Mouse (Mus musculus): ENCODE results near the gene Arhgap42. TPM values are rescaled to one million over a fixed set of nuclear protein-coding genes. Genes with fewer than 3 reads are reported as not detected.

The Arhgap42 gene
- polyA plus RNA-seq, 1 experiment = 9.0 TPM

DNA sequence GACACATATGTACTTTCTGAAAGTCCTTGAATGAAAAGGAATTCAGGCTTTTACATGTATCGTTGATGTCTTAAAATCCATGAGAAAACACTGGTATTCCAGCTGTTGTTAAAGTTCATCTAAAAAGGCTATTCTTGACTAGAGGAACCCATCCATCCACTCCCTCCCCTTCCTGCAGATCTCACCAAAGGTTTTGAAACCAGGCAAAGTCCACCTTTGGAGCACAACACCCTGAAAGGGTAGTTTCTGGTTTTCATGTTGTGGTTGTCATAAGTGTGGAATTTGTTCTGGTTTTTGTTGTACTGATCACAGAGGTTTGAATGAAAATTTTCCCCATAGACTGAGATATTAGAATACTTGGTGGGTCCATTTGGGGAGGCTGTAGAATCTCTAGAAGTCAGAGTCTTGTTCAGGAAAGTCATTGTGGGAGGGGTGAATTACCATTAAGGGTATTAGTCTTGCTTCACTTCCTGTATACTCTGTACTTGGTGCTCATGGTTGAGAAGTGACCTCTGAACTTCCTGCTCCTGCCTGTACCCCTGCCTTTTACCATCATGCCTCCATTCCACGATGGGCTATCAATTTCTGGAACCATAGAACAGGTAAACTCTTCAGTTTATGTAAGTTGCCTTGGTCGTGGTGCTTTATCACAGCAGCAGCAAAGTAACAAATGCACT lies 27.4 kb downstream of the Arhgap42 start:
- DNase-seq (ENCODE audit: extremely low spot score in 1 of 2, low spot score in 1 of 2) = no peak

- DNase-seq (ENCODE audit: extremely low spot score in 1 of 2, low spot score in 1 of 2) = no peak
Measured at GRCm38 (mm10) chr9:9210464-9210863, 28.4 kb downstream of the Arhgap42 start.

DNA sequence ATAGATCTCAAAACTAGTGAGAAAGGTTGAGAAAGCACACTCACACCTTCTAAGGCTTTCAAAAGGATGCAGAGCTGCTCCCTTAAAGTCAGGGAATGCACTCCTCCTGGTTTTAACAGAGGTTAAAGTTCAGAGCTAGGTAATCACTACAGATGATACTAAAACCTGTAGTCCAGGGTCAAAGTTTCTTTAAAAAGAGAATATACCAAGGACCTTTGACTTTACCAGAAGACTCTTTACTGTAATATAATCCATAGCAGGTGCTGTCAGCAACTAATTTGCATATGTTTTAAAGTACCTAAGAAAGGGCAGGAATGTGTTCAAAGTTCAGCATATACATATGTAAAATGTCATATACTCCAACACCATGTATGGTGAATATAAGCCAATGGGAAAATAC lies 30.7 kb downstream of the Arhgap42 start:
- no peak for DNase-seq (ENCODE audit: extremely low spot score in 1 of 2, low spot score in 1 of 2)

DNA sequence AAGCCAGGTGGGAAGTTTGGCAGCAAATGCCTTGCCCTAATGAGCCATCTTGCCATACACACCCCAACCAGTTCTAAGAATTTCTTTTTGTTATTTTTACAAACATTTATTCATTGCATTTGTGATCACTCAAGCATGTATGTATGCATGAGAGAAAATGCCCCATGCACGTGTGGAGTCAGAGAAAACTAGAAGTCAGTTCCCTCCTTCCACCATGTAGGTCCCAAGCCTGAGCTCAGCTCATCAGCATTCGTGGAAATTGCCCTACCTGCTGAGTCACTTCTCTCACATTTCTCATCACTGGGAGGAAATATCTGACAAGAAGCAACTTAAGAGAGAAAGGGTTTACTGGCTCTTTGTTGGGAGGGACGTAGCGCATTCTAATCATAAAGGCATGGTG lies 31.6 kb downstream of the Arhgap42 start:
- no peak for DNase-seq (ENCODE audit: extremely low spot score in 1 of 2, low spot score in 1 of 2)

- DNase-seq (ENCODE audit: extremely low spot score in 1 of 2, low spot score in 1 of 2) = no peak
Measured at GRCm38 (mm10) chr9:9200827-9201388, 38.0 kb downstream of the Arhgap42 start.

- DNase-seq (ENCODE audit: extremely low spot score in 1 of 2, low spot score in 1 of 2) = no peak
Measured at GRCm38 (mm10) chr9:9199170-9199841, 39.6 kb downstream of the Arhgap42 start.

GRCm38 (mm10) chr9:9198645-9199044 lies 40.3 kb downstream of the Arhgap42 start:
- no peak for DNase-seq (ENCODE audit: extremely low spot score in 1 of 2, low spot score in 1 of 2)

GRCm38 (mm10) chr9:9196046-9196445 lies 42.9 kb downstream of the Arhgap42 start:
- no peak for DNase-seq (ENCODE audit: extremely low spot score in 1 of 2, low spot score in 1 of 2)

- DNase-seq (ENCODE audit: extremely low spot score in 1 of 2, low spot score in 1 of 2) = no peak
Measured at GRCm38 (mm10) chr9:9194496-9194895, 44.4 kb downstream of the Arhgap42 start.

- DNase-seq (ENCODE audit: extremely low spot score in 1 of 2, low spot score in 1 of 2) = no peak
Measured at GRCm38 (mm10) chr9:9192716-9193115, 46.2 kb downstream of the Arhgap42 start.

- DNase-seq (ENCODE audit: extremely low spot score in 1 of 2, low spot score in 1 of 2) = no peak
Measured at GRCm38 (mm10) chr9:9190835-9191234, 48.1 kb downstream of the Arhgap42 start.

DNA sequence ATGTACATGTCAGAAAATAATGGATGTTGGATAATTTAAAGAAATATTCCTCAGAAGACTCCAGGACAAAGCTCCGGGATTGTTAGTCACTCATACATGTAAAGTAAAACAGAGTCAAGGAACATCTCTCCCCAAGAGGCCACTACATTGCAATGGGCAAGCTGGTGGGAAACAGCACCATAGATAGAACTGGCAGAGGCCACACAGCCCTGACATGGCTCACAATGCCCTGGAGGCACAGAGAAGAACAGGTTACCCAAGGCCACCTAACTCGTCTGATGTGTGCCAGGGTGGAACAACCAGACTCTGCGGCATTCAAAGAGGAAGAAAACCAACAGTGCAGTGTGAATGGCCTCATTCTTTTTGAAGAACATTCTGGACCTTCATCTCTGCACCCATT lies 50.7 kb downstream of the Arhgap42 start:
- no peak for DNase-seq (ENCODE audit: extremely low spot score in 1 of 2, low spot score in 1 of 2)

GRCm38 (mm10) chr9:9177745-9178144 lies 61.2 kb downstream of the Arhgap42 start:
- no peak for DNase-seq (ENCODE audit: extremely low spot score in 1 of 2, low spot score in 1 of 2)

- DNase-seq (ENCODE audit: extremely low spot score in 1 of 2, low spot score in 1 of 2) = no peak
Measured at GRCm38 (mm10) chr9:9174924-9175323, 64.0 kb downstream of the Arhgap42 start.

DNA sequence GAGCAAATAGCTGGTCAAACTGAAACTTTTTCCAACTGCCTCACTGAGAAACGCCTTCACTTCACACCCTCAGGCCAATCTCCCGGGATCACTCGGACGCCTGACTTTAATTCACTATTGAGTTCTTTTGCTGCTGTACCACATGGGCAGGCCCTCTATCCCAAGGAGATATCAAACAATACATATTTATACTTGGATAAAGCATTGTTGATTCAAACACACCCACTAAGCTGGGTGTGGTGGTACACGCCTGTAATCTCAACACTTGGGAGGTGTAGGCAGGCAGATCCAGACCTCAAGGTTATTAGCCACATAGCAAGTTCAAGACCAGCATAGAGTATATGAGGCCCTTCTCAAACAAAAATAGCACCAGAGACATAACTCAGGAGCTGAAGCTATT lies 64.7 kb downstream of the Arhgap42 start:
- no peak for DNase-seq (ENCODE audit: extremely low spot score in 1 of 2, low spot score in 1 of 2)

GRCm38 (mm10) chr9:9173091-9173490 lies 65.8 kb downstream of the Arhgap42 start:
- peak in 1 of 2 experiments; percentile 5 for DNase-seq (ENCODE audit: extremely low spot score in 1 of 2, low spot score in 1 of 2)

DNA sequence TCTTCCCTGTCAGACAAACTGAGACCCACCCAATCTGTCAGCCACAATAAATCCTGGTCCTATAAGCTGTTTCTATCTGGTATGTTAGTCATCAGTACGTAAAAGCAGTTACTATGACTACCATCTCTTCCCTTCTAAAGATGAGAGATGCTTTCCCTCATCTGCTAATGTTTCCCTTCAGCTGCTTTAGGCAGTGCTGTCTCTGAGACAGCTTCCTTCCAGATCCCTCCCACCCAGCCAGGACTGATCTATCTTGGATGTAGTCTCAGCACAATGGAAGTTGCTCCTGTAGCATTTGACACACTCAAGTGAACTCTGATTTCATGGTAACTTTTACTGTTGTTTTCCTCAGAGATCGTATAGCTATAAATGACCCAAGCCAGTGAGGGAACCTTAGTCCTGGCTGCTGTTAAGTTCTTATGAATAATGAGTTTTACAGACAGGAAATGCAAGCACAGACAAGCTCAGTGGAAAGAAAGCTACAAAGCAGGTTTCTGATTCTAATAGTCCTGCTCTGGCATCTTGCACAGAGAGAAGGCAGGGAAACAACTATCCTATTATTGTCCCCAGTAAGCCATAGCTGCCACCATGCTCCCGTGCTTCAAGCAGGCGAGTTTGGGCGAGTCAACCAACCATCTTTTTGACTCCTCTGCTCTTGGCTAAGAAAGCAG lies 67.6 kb downstream of the Arhgap42 start:
- DNase-seq (ENCODE audit: extremely low spot score in 1 of 2, low spot score in 1 of 2) = peak in 1 of 2 experiments; percentile 16

DNA sequence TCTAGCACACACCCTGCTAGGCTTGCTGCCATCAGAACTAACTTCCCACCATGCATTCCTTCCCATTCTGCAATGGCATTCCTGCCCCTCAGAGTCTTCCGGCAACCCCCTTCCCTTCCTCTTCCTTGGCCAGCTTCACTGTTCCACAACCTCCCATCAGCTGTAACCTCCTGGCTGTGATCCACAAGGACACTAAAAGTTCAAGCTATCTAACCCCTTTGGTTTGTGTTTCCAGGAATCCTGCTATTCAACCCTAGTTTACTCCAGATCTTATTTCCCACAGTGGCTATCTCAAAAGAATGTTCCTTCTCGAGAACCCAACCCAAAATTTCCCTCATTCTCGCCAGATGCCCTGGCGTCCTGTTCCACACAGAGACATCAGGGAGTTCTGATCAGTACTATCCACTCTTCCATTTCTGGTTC lies 73.2 kb downstream of the Arhgap42 start:
- DNase-seq (ENCODE audit: extremely low spot score in 1 of 2, low spot score in 1 of 2) = no peak

DNA sequence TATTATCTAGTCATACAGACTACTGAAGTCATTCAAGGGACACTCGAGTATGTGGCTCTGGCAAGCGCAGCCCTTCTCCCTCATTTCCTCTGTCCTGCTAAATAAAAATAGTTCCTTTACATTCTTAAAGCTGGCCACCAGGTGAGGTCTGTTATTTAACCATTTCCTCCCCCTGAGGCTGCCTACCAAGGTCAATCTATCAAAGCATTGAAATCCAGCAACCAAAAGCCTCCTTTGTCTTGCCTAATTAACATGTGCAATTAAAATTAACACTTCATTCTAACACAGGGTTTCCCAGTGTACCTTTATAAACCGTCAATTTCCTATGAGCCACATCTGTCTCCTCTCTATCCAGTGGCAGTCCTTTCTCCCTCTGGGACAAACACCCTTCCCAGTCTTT lies 78.2 kb downstream of the Arhgap42 start:
- no peak for DNase-seq (ENCODE audit: extremely low spot score in 1 of 2, low spot score in 1 of 2)

- no peak for DNase-seq (ENCODE audit: extremely low spot score in 1 of 2, low spot score in 1 of 2)
Measured at GRCm38 (mm10) chr9:9158241-9158640, 80.7 kb downstream of the Arhgap42 start.

DNA sequence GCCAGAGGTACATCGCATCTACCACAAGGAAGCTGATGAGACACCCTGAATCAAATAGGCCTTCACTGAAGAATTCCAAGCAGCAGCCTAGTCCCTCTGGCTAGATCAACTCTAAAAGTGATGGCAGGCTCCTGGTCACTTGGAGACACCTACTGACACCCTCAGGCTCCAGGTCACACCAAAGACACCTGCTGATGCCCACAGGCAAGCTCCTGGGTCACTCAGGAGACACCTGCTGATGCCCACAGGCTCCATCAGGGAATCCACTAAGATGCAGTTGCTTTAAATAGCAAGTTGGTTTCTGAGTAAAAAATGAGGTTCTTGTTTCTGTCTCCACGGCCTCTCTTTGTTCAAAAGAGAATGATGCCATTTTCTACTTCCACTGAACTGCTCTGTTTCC lies 81.5 kb downstream of the Arhgap42 start:
- DNase-seq (ENCODE audit: extremely low spot score in 1 of 2, low spot score in 1 of 2) = no peak
